Mouse (Mus musculus) liver, embryonic 13.5 days (tissue): ENCODE measurements around the gene Mef2b. TPM values are rescaled to one million over a fixed set of nuclear protein-coding genes. Genes with fewer than 3 reads are reported as not detected.

ENCODE experiments used
- ATAC-seq: fragments of 200-750 bp; cut with Nextera tagmentation; 2 replicates; pipeline ENCODE4 v1.8.0; 2017; ENCODE audit warnings: low read depth, mild to moderate bottlenecking, moderate number of reproducible peaks, moderate library complexity
- DNase-seq: peaks from one replicate; pipeline ENCODE4 v3.0.0; 2022
- H3K27ac ChIP-seq: fragments of 300-500 bp; sonication (generic); 2 replicates; pipeline ENCODE4 v1.5.1; 2015; ENCODE audit warnings: moderate library complexity, mild to moderate bottlenecking, inconsistent platforms
- H3K27me3 ChIP-seq: fragments of 300-500 bp; sonication (generic); 2 replicates; pipeline ENCODE4 v1.6.1; 2015; ENCODE audit warnings: mild to moderate bottlenecking, inconsistent platforms
- H3K36me3 ChIP-seq: fragments of 300-500 bp; sonication (generic); 2 replicates; pipeline ENCODE4 v1.6.1; 2015; ENCODE audit warnings: mild to moderate bottlenecking, inconsistent platforms
- H3K4me1 ChIP-seq: fragments of 300-500 bp; sonication (generic); replicated peaks from 2 replicates; pipeline ENCODE4 v1.6.1; 2015; ENCODE audit warnings: inconsistent platforms
- H3K4me2 ChIP-seq: fragments of 300-500 bp; sonication (generic); 2 replicates; pipeline ENCODE4 v1.6.1; 2015; ENCODE audit warnings: inconsistent platforms, mild to moderate bottlenecking, moderate library complexity
- H3K4me3 ChIP-seq: fragments of 300-500 bp; sonication (generic); replicated peaks from 2 replicates; pipeline ENCODE4 v1.5.1; 2015; ENCODE audit warnings: mild to moderate bottlenecking, inconsistent platforms
- H3K9ac ChIP-seq: fragments of 300-500 bp; sonication (generic); 2 replicates; pipeline ENCODE4 v1.6.1; 2015; ENCODE audit warnings: mild to moderate bottlenecking, inconsistent platforms
- H3K9me3 ChIP-seq: fragments of 300-500 bp; sonication (generic); replicated peaks from 2 replicates; pipeline ENCODE4 v1.6.1; 2016; ENCODE audit warnings: inconsistent platforms
- WGBS: fragments of 180-500 bp; shearing (Covaris S2); methylation state at CpG from one replicate; pipeline ENCODE4 v1.1.7; 2015; ENCODE audit not compliant: insufficient replicate concordance; 5-methylcytosine and 5-hydroxymethylcytosine counted together
- polyA plus RNA-seq: library from polyadenylated mRNA; unstranded; fragments of >200 nt; fragmentation: Nextera tagmentation; extraction: Ambion mirVana; gene quantifications from 2 replicates; pipeline ENCODE4 v1.2.1, GENCODE M21; 2015

The Mef2b gene
- polyA plus RNA-seq, 1 experiment from 2014 or later = 0.08 TPM

GRCm38 (mm10) chr8:70163316-70163715 is 23.8 kb downstream of the Mef2b start:
- 70% methylated on average over 3 of the region's 3 CpGs for WGBS
- Histone ChIP-seq H3K36me3 (no peaks in the 10 kb centered on the region), H3K27me3 (peaks cover 45% of the 10 kb centered on the region)

GRCm38 (mm10) chr8:70166504-70167110 is 27.1 kb downstream of the Mef2b start:
- Histone ChIP-seq H3K4me2 (peak overlapping the region; percentile 50), H3K27ac (no peak overlapping the region), H3K4me1 (peaks cover 45% of the 10 kb centered on the region), H3K4me3 (0 out of 2 replicates have a peak overlapping the region, but pooled peaks have one; percentile 25), H3K9me3 (no peaks in the 10 kb centered on the region), H3K9ac (no peak overlapping the region), H3K36me3 (no peaks in the 10 kb centered on the region), H3K27me3 (peaks cover 29% of the 10 kb centered on the region)
- WGBS = 1% methylated on average over 21 of the region's 21 CpGs
- DNase-seq (peak; percentile 51), ATAC-seq (peak; percentile 56)

More at GRCm38 (mm10) chr8:70163316-70163715, 23.8 kb downstream of the Mef2b start:
- ATAC-seq = no peak
- DNase-seq = no peak
- Histone ChIP-seq H3K9me3 (no peaks in the 10 kb centered on the region), H3K27ac (no peak overlapping the region), H3K4me3 (no peak overlapping the region), H3K4me2 (no peak overlapping the region), H3K4me1 (peaks cover 26% of the 10 kb centered on the region), H3K9ac (no peak overlapping the region)

DNA sequence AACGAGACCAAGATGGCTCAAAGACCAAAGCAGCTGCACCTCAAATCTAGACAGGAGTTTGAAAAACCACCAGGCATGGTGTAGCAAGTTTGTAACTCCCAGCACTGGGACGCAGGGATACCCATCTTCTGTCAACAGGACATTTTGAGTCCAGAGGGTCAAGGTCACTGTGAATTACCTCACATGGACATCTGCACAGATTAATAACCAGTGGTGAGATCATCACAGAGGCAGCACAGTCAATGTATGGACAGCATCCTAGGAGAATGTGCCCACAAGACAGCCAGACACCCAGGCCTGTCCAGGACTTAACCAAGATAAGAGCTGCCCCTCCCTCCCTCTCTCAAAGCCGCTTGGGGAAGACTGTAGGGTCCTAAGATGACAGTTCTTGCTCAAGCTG is 30.6 kb downstream of the Mef2b start:
- Histone ChIP-seq H3K36me3 (peaks cover 6% of the 10 kb centered on the region; the same call in 1 of the 2 replicates), H3K9ac (no peak overlapping the region), H3K4me3 (no peak overlapping the region), H3K4me1 (peaks cover 71% of the 10 kb centered on the region), H3K4me2 (no peak overlapping the region), H3K27me3 (peaks cover 15% of the 10 kb centered on the region), H3K27ac (no peak overlapping the region), H3K9me3 (no peaks in the 10 kb centered on the region)
- ATAC-seq = no peak
- DNase-seq = no peak
- WGBS = 49% methylated on average over 3 of the region's 3 CpGs

- ATAC-seq (no peak), DNase-seq (no peak)
- no peak overlapping the region for H3K27ac ChIP-seq
- H3K27me3 ChIP-seq = peaks cover 8% of the 10 kb centered on the region
- H3K4me1 ChIP-seq = peaks cover 65% of the 10 kb centered on the region
- WGBS = 56% methylated on average over 3 of the region's 3 CpGs
- H3K4me3 ChIP-seq = no peak overlapping the region
- no peak overlapping the region for H3K9ac ChIP-seq
- no peak overlapping the region for H3K4me2 ChIP-seq
- peaks cover 6% of the 10 kb centered on the region; the same call in 1 of the 2 replicates for H3K36me3 ChIP-seq
- H3K9me3 ChIP-seq = no peaks in the 10 kb centered on the region
Observed at GRCm38 (mm10) chr8:70170748-70171147, 31.2 kb downstream of the Mef2b start.

GRCm38 (mm10) chr8:70171240-70171639 is 31.7 kb downstream of the Mef2b start:
- Histone ChIP-seq H3K27ac (peak overlapping the region; percentile 70), H3K9me3 (no peaks in the 10 kb centered on the region), H3K4me3 (no peak overlapping the region), H3K4me2 (peak overlapping the region; percentile 74; the same call in 1 of the 2 replicates), H3K27me3 (peaks cover 4% of the 10 kb centered on the region; the same call in 1 of the 2 replicates), H3K36me3 (peaks cover 6% of the 10 kb centered on the region; the same call in 1 of the 2 replicates), H3K4me1 (peaks cover 60% of the 10 kb centered on the region), H3K9ac (no peak overlapping the region)
- ATAC-seq = peak; percentile 35; the same call in 1 of the 2 replicates
- no peak for DNase-seq
- 63% methylated on average over 7 of the region's 7 CpGs for WGBS

- Histone ChIP-seq H3K9me3 (no peaks in the 10 kb centered on the region), H3K4me3 (peak within 1 kb of the TSS; percentile 75), H3K4me1 (peaks cover 52% of the 10 kb centered on the region), H3K27me3 (0 out of 2 replicates have a peak, but pooled peaks cover under 1% of the 10 kb centered on the region), H3K36me3 (peaks cover 14% of the 10 kb centered on the region), H3K9ac (peak within 1 kb of the TSS; percentile 82), H3K4me2 (peak within 1 kb of the TSS; percentile 74), H3K27ac (peak within 1 kb of the TSS; percentile 70)
- 3% methylated on average over 27 of the region's 27 CpGs for WGBS
- peak; percentile 91 for DNase-seq
- peak; percentile 93 for ATAC-seq
Observed at GRCm38 (mm10) chr8:70172043-70172681, 32.7 kb downstream of the Mef2b start, which contains the start of gene Tmem161a. Gene Tmem161a, plus strand, starts transcription at chr8:70172356.

DNA sequence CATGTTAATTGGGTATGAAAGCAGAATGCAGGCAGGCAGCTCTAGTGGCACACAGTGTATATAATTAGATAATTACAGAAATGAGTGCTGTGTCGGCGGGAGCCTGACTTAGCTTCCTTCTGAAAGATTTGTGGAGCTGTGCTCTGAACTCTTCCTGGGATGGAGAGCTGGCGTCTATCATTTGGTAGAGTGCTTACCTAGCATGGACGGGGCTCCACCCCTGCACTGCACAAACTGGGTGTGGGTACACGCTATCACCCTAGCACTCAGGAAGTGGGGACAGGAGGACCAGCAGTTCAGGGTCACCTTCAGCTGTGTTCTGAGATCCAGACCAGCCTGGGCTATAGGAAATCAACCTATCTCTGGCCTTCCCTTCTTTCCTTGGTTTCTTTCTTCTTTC is 33.8 kb downstream of the Mef2b start:
- Histone ChIP-seq H3K9me3 (no peaks in the 10 kb centered on the region), H3K27me3 (no peaks in the 10 kb centered on the region), H3K9ac (peak overlapping the region; percentile 82), H3K27ac (peak overlapping the region; percentile 69), H3K4me3 (peak overlapping the region; percentile 75), H3K4me1 (peaks cover 52% of the 10 kb centered on the region), H3K4me2 (peak overlapping the region; percentile 74), H3K36me3 (peaks cover 23% of the 10 kb centered on the region)
- DNase-seq (peak; percentile 39), ATAC-seq (peak; percentile 67)
- WGBS = 27% methylated on average over 5 of the region's 5 CpGs

- DNase-seq = no peak
- Histone ChIP-seq H3K4me2 (peak overlapping the region; percentile 74), H3K27ac (peak overlapping the region; percentile 69), H3K27me3 (no peaks in the 10 kb centered on the region), H3K4me3 (no peak overlapping the region), H3K9ac (0 out of 2 replicates have a peak overlapping the region, but pooled peaks have one; percentile 82), H3K4me1 (peaks cover 57% of the 10 kb centered on the region), H3K36me3 (peaks cover 31% of the 10 kb centered on the region), H3K9me3 (no peaks in the 10 kb centered on the region)
- 79% methylated on average over 7 of the region's 7 CpGs for WGBS
- no peak for ATAC-seq
Observed at GRCm38 (mm10) chr8:70174079-70174478, 34.6 kb downstream of the Mef2b start.

- Histone ChIP-seq H3K9ac (0 out of 2 replicates have a peak overlapping the region, but pooled peaks have one; percentile 4), H3K27me3 (no peaks in the 10 kb centered on the region), H3K4me3 (no peak overlapping the region), H3K4me1 (peaks cover 57% of the 10 kb centered on the region), H3K4me2 (no peak overlapping the region), H3K27ac (no peak overlapping the region), H3K9me3 (no peaks in the 10 kb centered on the region), H3K36me3 (peaks cover 60% of the 10 kb centered on the region)
- WGBS = 77% methylated on average over 2 of the region's 2 CpGs
- ATAC-seq (no peak), DNase-seq (no peak)
Observed at GRCm38 (mm10) chr8:70178231-70178630, 38.7 kb downstream of the Mef2b start.

DNA sequence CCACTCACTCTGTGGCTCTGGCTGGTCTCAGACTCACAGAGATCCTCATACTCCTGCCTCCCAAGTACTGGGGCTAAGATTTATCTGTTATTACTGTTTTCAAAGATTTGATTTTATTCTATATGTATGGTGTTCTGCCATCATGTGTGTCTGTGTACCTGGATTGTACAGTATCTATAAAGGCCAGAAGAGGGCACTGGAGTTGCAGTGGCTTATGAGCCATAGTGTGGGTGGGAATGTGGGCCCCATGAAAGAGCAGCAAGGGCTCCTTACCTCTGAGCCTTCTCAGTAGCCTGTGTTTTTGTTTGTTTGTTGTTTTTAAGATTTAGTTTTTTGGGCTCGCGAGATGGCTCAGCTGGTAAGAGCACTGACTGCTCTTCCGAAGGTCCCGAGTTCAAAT is 39.6 kb downstream of the Mef2b start:
- WGBS = 86% methylated on average over 4 of the region's 4 CpGs

DNA sequence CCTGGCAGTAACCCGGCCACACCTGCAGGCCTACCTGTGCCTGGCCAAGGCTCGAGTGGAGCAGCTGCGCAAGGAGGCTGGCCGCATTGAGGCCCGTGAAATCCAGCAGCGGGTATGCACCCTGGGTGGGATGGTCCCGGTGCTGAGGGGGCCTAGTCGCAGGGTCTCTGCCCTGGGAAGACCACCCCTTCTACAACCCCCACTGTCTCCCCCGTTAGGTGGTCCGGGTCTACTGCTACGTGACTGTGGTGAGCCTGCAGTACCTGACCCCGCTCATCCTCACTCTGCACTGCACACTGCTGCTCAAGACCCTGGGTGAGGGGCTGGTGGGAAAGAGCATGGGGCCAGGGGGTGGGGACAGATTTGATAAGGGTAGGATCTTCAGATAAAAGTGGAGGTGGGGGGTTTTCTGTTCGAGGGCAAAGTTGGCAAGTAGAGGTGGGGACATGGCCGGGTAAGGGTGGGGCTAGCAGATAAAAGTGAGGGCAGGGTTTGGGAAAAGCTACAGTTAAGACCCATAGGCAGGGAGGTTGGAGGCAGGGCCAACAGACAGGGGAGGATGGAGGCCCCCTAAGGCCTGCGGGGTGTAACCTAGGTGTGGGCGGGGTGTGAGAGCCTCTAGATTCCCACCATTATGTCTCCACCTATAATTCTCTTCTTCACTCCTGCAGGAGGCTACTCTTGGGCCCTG is 41.8 kb downstream of the Mef2b start:
- H3K27ac ChIP-seq = peak overlapping the region; percentile 78
- peak overlapping the region; percentile 49 for H3K4me2 ChIP-seq
- peak overlapping the region; percentile 35 for H3K9ac ChIP-seq
- peak; percentile 69 for DNase-seq
- H3K4me3 ChIP-seq = no peak overlapping the region
- H3K9me3 ChIP-seq = no peaks in the 10 kb centered on the region
- peak; percentile 93 for ATAC-seq
- no peaks in the 10 kb centered on the region for H3K27me3 ChIP-seq
- H3K36me3 ChIP-seq = peaks cover 57% of the 10 kb centered on the region
- 57% methylated on average over 16 of the region's 16 CpGs for WGBS
- H3K4me1 ChIP-seq = peaks cover 42% of the 10 kb centered on the region

More for the DNA sequence above, 39.6 kb downstream of the Mef2b start:
- no peak for DNase-seq
- Histone ChIP-seq H3K27ac (no peak overlapping the region), H3K36me3 (peaks cover 62% of the 10 kb centered on the region), H3K9ac (no peak overlapping the region), H3K9me3 (no peaks in the 10 kb centered on the region), H3K4me3 (no peak overlapping the region), H3K27me3 (no peaks in the 10 kb centered on the region), H3K4me1 (peaks cover 51% of the 10 kb centered on the region), H3K4me2 (no peak overlapping the region)
- no peak for ATAC-seq
